Mouse (Mus musculus) forebrain, embryonic 15.5 days (tissue): ENCODE measurements around the gene Ifnar1. TPM values are rescaled to one million over a fixed set of nuclear protein-coding genes. Genes with fewer than 3 reads are reported as not detected.

ENCODE experiments used
- ATAC-seq: fragments of 200-750 bp; cut with Nextera tagmentation; replicated peaks from 2 replicates; pipeline ENCODE4 v1.8.0; 2017; ENCODE audit warnings: mild to moderate bottlenecking, moderate TSS enrichment, moderate library complexity
- H3K27ac ChIP-seq: fragments of 300-500 bp; sonication (generic); replicated peaks from 2 replicates; pipeline ENCODE4 v1.5.1; 2015; ENCODE audit warnings: mild to moderate bottlenecking, inconsistent platforms
- H3K27me3 ChIP-seq: fragments of 300-500 bp; sonication (generic); 2 replicates; pipeline ENCODE4 v1.6.1; 2015; ENCODE audit warnings: inconsistent platforms
- H3K36me3 ChIP-seq: fragments of 300-500 bp; sonication (generic); 2 replicates; pipeline ENCODE4 v1.6.1; 2015; ENCODE audit warnings: mild to moderate bottlenecking, inconsistent platforms
- H3K4me1 ChIP-seq: fragments of 300-500 bp; sonication (generic); 2 replicates; pipeline ENCODE4 v1.6.1; 2015; ENCODE audit warnings: inconsistent platforms
- H3K4me2 ChIP-seq: fragments of 300-500 bp; sonication (generic); replicated peaks from 2 replicates; pipeline ENCODE4 v1.6.1; 2015; ENCODE audit warnings: mild to moderate bottlenecking, inconsistent platforms
- H3K4me3 ChIP-seq: fragments of 300-500 bp; sonication (generic); 2 replicates; pipeline ENCODE4 v1.5.1; 2015; ENCODE audit warnings: mild to moderate bottlenecking, inconsistent platforms
- H3K9ac ChIP-seq: fragments of 300-500 bp; sonication (generic); replicated peaks from 2 replicates; pipeline ENCODE4 v1.6.1; 2015; ENCODE audit warnings: mild to moderate bottlenecking, inconsistent platforms
- H3K9me3 ChIP-seq: fragments of 300-500 bp; sonication (generic); 2 replicates; pipeline ENCODE4 v1.6.1; 2016; ENCODE audit warnings: inconsistent platforms
- WGBS: fragments of 180-500 bp; shearing (Covaris S2); methylation state at CpG from one replicate; pipeline ENCODE4 v1.1.7; 2015; ENCODE audit warnings: mixed read lengths; 5-methylcytosine and 5-hydroxymethylcytosine counted together
- microRNA-seq: library from miRNA; unstranded; fragments of <30 nt; microRNA quantifications from one replicate; pipeline ENCODE4, GENCODE M21; 2016
- polyA plus RNA-seq: library from polyadenylated mRNA; unstranded; fragments of >200 nt; fragmentation: Nextera tagmentation; extraction: Ambion mirVana; gene quantifications from 2 replicates; pipeline ENCODE4 v1.2.1, GENCODE M21; 2015

Ifnar1 gene
- polyA plus RNA-seq, 1 experiment from 2014 or later = 54.8 TPM

DNA sequence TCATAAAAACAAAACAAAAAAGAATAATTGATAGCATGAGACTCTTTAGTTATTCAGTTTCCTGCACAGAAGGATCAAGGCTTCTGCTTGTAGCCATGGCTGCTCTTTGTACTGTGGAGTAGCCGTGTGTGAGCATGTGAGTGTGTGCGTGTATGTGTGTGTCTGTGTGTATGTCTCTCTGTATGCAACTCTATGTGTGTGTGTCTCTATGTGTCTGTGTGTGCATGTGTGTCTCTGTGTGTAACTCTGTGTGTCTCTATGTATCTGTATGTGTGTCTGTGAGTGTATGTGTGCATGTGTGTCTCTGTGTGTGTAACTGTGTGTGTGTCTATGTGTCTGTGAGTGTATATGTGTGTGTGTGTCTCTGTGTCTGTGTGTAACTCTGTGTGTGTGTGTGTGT lies 64.0 kb downstream of the Ifnar1 start:
- Histone ChIP-seq H3K9ac (peak overlapping the region; percentile 37), H3K27me3 (no peaks in the 10 kb centered on the region)
- no peak for ATAC-seq

GRCm38 (mm10) chr16:91549616-91550015 lies 64.6 kb downstream of the Ifnar1 start:
- H3K4me1 ChIP-seq = peaks cover 41% of the 10 kb centered on the region
- H3K4me3 ChIP-seq = no peak overlapping the region
- H3K9me3 ChIP-seq = no peaks in the 10 kb centered on the region
- 51% methylated on average over 5 of the region's 5 CpGs for WGBS
- no peaks in the 10 kb centered on the region for H3K27me3 ChIP-seq
- peak overlapping the region; percentile 15; the same call in 1 of the 2 replicates for H3K9ac ChIP-seq
- no peaks in the 10 kb centered on the region for H3K36me3 ChIP-seq
- ATAC-seq = no peak
- 0 out of 2 replicates have a peak overlapping the region, but pooled peaks have one; percentile 19 for H3K27ac ChIP-seq
- H3K4me2 ChIP-seq = peak overlapping the region; percentile 61

More for the DNA sequence above, 64.0 kb downstream of the Ifnar1 start:
- Histone ChIP-seq H3K4me3 (peak overlapping the region; percentile 87), H3K4me2 (peak overlapping the region; percentile 61), H3K9me3 (no peaks in the 10 kb centered on the region), H3K36me3 (no peaks in the 10 kb centered on the region), H3K4me1 (peaks cover 40% of the 10 kb centered on the region), H3K27ac (peak overlapping the region; percentile 23; the same call in 1 of the 2 replicates)
- 55% methylated on average over 2 of the region's 2 CpGs for WGBS

DNA sequence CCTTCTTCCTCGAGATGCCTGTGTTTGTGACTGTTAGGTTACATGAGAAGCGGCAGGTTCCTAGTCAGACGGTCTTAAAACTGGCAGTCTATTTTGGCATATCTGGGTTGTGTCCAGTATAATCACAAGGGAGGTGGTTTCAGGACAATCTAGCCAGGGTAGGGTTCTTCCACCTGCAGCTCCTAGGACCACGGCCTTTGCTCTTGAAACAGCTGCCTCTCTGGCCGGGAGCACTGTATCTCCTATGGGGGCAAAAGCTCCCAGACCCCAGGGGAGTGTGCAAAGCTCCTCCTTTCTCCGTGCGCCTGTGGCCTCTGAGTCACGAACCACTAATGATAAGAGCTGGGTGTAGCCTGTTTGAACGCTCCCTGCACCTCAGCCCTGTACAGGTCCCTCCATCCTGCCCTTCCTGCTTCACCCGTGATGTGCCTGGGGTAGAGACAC lies 66.1 kb downstream of the Ifnar1 start:
- no peak overlapping the region for H3K4me3 ChIP-seq
- H3K36me3 ChIP-seq = peaks cover 2% of the 10 kb centered on the region; the same call in 1 of the 2 replicates
- WGBS = 76% methylated on average over 10 of the region's 10 CpGs
- no peaks in the 10 kb centered on the region for H3K27me3 ChIP-seq
- H3K9ac ChIP-seq = no peak overlapping the region
- H3K9me3 ChIP-seq = no peaks in the 10 kb centered on the region
- no peak overlapping the region for H3K27ac ChIP-seq
- peaks cover 41% of the 10 kb centered on the region for H3K4me1 ChIP-seq
- no peak overlapping the region for H3K4me2 ChIP-seq
- ATAC-seq = no peak

GRCm38 (mm10) chr16:91552072-91552471 lies 67.0 kb downstream of the Ifnar1 start:
- H3K27me3 ChIP-seq = no peaks in the 10 kb centered on the region
- WGBS = 67% methylated on average over 9 of the region's 9 CpGs
- no peak overlapping the region for H3K4me2 ChIP-seq
- H3K27ac ChIP-seq = no peak overlapping the region
- no peak overlapping the region for H3K4me3 ChIP-seq
- peaks cover 2% of the 10 kb centered on the region; the same call in 1 of the 2 replicates for H3K36me3 ChIP-seq
- no peaks in the 10 kb centered on the region for H3K9me3 ChIP-seq
- peaks cover 35% of the 10 kb centered on the region for H3K4me1 ChIP-seq
- H3K9ac ChIP-seq = no peak overlapping the region
- no peak for ATAC-seq

DNA sequence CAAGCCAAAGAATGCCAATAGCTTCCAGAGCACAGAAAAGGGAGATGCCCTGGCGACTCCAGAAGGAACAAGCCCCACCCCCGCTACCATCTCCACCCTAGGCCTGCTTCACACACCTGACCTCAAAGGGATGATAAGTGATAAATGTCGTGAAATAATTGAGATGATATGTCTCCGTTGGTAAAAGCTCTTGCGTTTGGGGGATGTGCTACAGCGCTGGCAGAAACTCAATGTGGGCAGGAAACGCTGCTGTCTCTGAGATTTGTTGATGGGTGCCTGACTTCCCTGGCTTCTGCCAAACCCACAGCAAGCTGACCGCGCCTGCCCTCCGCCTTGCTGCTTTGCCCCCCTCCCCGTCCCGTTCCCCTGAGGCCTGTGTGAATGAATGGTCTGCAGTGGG lies 68.6 kb downstream of the Ifnar1 start:
- no peak for ATAC-seq
- H3K9ac ChIP-seq = no peak overlapping the region

DNA sequence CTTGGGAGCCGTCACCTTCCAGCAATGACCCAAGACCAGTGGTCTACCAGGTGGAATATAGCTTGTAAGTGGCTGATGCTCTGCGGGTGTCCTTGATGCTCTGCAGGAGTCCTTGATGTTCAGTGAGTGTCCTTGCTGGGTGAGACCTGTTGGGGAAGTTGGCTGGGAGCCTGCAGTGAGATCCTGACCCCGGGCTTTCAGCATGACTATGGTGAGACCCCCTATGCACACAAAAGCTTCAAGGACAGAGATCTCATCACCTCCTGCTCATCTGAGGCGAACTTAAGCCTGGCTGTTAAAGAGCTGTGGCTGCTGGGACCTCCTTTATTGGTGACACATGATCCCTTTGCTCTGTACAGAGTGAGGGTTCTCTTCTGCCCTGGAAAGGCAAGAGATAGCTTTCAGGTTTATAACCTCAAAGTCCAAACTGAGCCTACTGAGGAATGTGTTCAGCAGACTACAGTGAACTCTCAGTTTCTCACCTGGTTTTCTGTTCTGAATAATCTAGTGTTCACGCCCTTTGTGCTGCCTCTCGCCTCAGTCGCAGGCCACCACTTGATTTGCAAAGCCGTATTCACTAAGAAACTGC lies 70.1 kb downstream of the Ifnar1 start:
- Histone ChIP-seq H3K9me3 (no peaks in the 10 kb centered on the region), H3K4me1 (peaks cover 10% of the 10 kb centered on the region), H3K4me2 (no peak overlapping the region), H3K9ac (no peak overlapping the region), H3K27me3 (no peaks in the 10 kb centered on the region), H3K27ac (no peak overlapping the region), H3K4me3 (no peak overlapping the region), H3K36me3 (peaks cover 16% of the 10 kb centered on the region)
- no peak for ATAC-seq
- WGBS = 85% methylated on average over 8 of the region's 8 CpGs

More for the DNA sequence above, 68.6 kb downstream of the Ifnar1 start:
- no peak overlapping the region for H3K27ac ChIP-seq
- H3K4me2 ChIP-seq = peak overlapping the region; percentile 1; the same call in 1 of the 2 replicates
- H3K27me3 ChIP-seq = no peaks in the 10 kb centered on the region
- H3K4me1 ChIP-seq = peaks cover 24% of the 10 kb centered on the region
- 69% methylated on average over 12 of the region's 12 CpGs for WGBS
- H3K9me3 ChIP-seq = no peaks in the 10 kb centered on the region
- H3K36me3 ChIP-seq = peaks cover 9% of the 10 kb centered on the region; the same call in 1 of the 2 replicates
- no peak overlapping the region for H3K4me3 ChIP-seq

- Histone ChIP-seq H3K9ac (no peak overlapping the region), H3K9me3 (no peaks in the 10 kb centered on the region), H3K27ac (no peak overlapping the region), H3K4me1 (peaks cover 9% of the 10 kb centered on the region), H3K4me3 (no peak overlapping the region), H3K4me2 (no peak overlapping the region), H3K27me3 (no peaks in the 10 kb centered on the region), H3K36me3 (peaks cover 21% of the 10 kb centered on the region)
- no peak for ATAC-seq
- 88% methylated on average over 15 of the region's 15 CpGs for WGBS
Observed at GRCm38 (mm10) chr16:91556659-91557058, 71.6 kb downstream of the Ifnar1 start.

Small RNA genes lying within 50 kb of the gene (microRNA-seq; reads per million reads assigned to microRNA genes)
- gene Mir6367 = not detected

Other genes with a start within 250 kb of the Ifnar1 start
- 29.6 and 33.4 TPM in 2 replicates for gene Olig1, start 215.5 kb upstream of the Ifnar1 start, polyA plus RNA-seq
- 41.6 and 42.3 TPM in 2 replicates for gene Ifnar2, start 112.5 kb upstream of the Ifnar1 start, polyA plus RNA-seq
- gene Gm21970, start 93.5 kb upstream of the Ifnar1 start, polyA plus RNA-seq = not detected in 2 replicates
- 7.7 and 9.6 TPM in 2 replicates for gene Il10rb, start 79.1 kb upstream of the Ifnar1 start, polyA plus RNA-seq
- 104 and 105 TPM in 2 replicates for gene Ifngr2, start 61.8 kb downstream of the Ifnar1 start, polyA plus RNA-seq
- gene Tmem50b, start 112.6 kb downstream of the Ifnar1 start, polyA plus RNA-seq = 83.2 and 89.2 TPM in 2 replicates
- 8.0 and 9.0 TPM in 2 replicates for gene Dnajc28, start 133.8 kb downstream of the Ifnar1 start, polyA plus RNA-seq
- gene Gart, start 161.7 kb downstream of the Ifnar1 start, polyA plus RNA-seq = 79.1 and 79.9 TPM in 2 replicates
- gene Son, start 162.3 kb downstream of the Ifnar1 start, polyA plus RNA-seq = 142 TPM in 2 replicates
- gene Donson, start 203.5 kb downstream of the Ifnar1 start, polyA plus RNA-seq = 20.0 and 20.3 TPM in 2 replicates
- 111 and 118 TPM in 2 replicates for gene Cryzl1, start 243.7 kb downstream of the Ifnar1 start, polyA plus RNA-seq
- 82.5 and 86.7 TPM in 2 replicates for gene Itsn1, start 244.0 kb downstream of the Ifnar1 start, polyA plus RNA-seq